Mouse (Mus musculus) embryonic stem cell, embryonic (primary cell): ENCODE measurements around the gene Medag.

Experiments used
- CTCF ChIA-PET, 4 experiments: fragments of 300-600 bp in 2 of 4; fragments of 350-600 bp in 2 of 4; sonication (Branson Sonifier 250); formaldehyde crosslinking; loops; one replicate each; lab custom pipeline; 2022; ENCODE audit warnings: inconsistent platforms in 2 of 4; lab: Charles Lee
- POLR2A ChIA-PET, 4 experiments: fragments of 300-600 bp in 2 of 4; fragments of 350-600 bp in 2 of 4; sonication (Branson Sonifier 250); formaldehyde crosslinking; loops; one replicate each; lab custom pipeline; 2022; ENCODE audit warnings: antibody characterized with exemption in 4 of 4, inconsistent platforms in 1 of 4; lab: Charles Lee

Medag gene

DNA sequence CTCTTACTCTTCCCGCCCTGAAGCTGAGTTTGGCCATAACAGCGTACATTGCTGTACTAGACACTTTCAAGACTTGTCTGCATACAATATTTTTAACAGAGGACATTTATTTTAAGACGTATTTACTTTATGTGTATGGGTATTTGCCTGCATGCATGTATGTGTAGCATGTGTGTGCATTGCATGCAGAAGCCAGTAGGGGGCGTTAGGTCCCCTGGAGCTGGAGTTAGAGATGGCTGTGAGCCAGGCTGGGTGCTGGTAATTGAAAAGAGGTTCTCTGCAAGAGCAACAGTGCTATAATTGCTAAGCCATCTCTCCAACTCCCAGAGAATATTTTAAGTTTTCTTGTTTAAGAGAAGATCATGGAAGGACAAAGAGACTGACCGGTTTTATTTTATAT is 6.8 kb upstream of the Medag start:
- CTCF ChIA-PET: interaction anchor here in 3 of 4 experiments (0.6 to 2.9 kb wide), 6 partner anchors 24 to 303 kb away, joined by 3 to 8 read pairs (median 4); no protein-coding TSS in a partner anchor
- POLR2A ChIA-PET: interaction anchor here in 1 of 4 experiments (0.6 kb wide), 1 partner anchor 115 kb away, joined by 4 read pairs; no protein-coding TSS in a partner anchor

DNA sequence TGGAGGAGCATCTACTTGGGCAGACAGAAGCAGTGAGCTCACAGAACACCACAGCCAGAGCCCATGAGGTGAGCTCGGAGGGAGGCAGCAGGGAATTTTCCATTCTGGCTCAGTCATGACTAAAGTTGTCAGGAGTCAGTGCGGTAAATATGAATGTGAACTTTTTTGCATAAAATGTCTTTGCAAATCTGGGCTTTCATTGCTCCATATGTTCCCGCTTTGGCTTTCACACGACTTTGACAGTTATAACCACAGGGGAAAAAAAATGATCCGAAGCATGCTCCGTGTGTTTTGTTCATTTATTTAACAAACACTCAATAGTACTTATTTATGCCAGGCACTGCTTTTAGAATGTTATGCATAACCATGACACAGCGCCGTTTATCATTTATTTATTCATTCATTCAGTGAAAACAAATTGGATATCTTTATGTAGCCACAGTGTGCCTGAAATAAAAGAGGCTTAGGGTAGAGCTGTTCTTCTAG is 4.7 kb upstream of the Medag start:
- ChIA-PET CTCF (interaction anchor here in 2 of 4 experiments (0.9 kb wide), 3 partner anchors 11 to 56 kb away, joined by 3 to 4 read pairs (median 3); no protein-coding TSS in a partner anchor), POLR2A (no interaction called here)

DNA sequence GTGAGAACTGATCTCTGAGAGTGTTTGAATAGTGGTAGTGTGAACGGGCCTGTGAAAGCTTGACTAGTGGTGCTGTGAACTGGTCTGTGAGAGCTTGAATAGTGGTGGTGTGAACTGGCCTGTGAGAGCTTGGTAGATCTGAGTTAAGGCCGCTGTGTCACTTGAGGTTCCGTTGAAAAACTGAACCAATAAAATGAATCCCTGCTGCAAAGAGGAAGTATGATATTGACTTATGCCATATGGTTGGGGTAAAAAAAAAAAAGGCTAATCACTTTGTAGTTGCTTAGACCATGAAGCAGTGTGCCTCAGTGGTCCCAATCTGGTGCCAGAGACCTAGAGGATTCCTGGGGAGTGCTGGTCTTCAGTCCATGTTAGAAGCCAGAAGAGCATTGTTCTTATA is 2.0 kb upstream of the Medag start:
- CTCF ChIA-PET: no interaction called here
- POLR2A ChIA-PET: interaction anchor here in 1 of 4 experiments (0.7 kb wide), 1 partner anchor 479 kb away, joined by 3 read pairs; no protein-coding TSS in a partner anchor

DNA sequence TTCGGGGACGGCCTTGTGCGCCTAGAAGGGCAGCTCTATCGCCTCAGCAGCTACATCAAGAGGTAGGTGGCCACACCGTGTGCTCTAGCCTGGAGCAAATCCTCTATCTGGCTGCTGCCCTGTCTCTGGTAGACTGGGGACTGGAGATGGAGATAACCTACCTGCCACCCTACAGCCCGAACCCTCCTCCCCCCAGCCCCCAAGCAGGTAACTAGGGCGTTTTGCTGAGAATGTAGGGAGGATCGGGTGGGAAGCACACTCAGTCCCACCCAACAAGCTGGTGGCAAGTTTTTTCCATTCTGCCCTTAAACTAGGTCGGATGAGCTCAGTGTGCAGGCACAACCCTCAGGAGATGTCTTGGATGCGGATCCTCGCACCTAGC is 636 bp downstream of the Medag start:
- POLR2A ChIA-PET: interaction anchor here (0.5 to 1.5 kb wide), 6 partner anchors 12 to 556 kb away, joined by 3 to 5 read pairs (median 3); no protein-coding TSS in a partner anchor
- CTCF ChIA-PET: interaction anchor here (0.5 to 2.1 kb wide), 12 partner anchors 28 to 404 kb away, joined by 3 to 8 read pairs (median 4); no protein-coding TSS in a partner anchor

DNA sequence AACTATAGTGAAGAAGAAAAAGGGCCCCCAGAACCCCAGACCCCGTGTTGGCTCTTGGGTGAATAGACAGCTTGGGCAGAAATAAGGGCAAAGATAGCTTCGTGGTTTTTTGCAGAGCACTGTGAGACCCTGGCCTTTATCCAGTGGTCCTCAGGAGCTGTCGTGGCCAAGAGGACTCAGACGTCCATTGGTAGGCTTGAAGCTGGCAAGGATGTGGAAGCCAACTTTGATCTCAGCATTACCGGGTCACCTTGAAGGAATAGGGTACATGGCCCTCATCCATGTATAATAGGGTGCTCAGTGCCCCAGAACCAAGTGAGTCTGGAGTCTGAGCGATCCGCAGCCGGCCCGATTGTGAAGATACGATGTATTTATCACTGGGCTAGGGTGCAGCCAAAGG is 1.1 kb downstream of the Medag start:
- CTCF ChIA-PET: interaction anchor here (0.6 to 1.3 kb wide), 7 partner anchors 37 to 403 kb away, joined by 3 to 6 read pairs (median 3); no protein-coding TSS in a partner anchor

DNA sequence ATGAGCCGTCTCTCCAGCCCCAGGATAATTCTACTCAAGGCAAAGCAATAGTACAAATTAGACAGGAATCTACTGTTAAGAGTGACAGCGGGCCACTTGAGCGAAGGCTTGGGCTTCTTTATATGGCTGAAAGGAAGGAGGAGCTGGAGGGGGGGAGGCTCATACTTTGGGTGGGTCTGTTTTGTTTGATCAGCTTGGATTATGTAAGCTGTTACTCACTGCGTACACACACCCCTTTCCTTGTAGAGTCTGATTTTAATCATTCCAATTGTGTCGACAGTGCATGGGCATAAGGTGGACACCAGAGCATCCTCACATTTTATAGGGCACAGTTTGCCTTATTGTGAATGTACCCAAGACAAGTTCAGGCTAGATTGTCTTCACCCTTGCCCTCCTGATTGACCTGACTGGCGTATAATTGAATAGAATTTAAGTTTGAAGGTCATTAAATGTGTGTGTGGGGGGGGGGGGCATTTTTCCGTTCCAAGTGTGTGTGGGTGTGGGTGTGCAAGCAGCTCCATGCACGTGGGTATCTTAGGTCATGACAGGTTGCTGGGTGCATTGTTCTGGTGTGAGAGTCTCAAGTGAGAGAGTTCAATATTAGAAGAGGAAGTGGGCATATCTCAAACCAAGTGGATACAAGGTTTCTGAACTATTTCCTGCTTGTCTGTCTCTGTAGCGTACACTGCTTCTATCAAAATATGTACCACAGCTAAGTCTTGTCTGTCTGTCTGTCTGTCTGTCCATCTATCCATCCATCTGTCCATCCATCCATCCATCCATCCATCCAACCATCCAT is 3.0 kb downstream of the Medag start:
- ChIA-PET CTCF (no interaction called here), POLR2A (no interaction called here)

More for the DNA sequence above, 1.1 kb downstream of the Medag start:
- POLR2A ChIA-PET: interaction anchor here (0.6 to 1.5 kb wide), 4 partner anchors 37 to 671 kb away, joined by 3 to 4 read pairs (median 4); no protein-coding TSS in a partner anchor

DNA sequence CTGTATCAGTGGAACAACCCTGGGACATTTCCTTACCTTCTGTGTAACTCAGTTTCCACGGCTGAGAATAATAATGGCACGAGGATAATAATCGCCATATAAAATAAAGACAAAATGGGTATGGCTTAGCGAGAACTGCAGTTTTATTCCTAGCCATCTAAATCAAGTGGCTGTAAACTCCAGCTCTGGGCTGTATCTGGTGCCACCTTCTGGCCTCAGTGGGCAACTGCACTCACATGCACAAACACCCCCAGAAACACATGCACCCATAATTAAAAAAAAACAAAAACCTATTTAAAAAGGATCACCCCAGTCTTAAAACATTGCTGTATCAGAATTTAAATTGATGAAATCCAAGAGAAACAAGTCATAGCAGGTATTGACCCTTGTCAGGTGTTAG is 5.8 kb downstream of the Medag start:
- ChIA-PET CTCF (interaction anchor here (0.6 to 2.0 kb wide), 10 partner anchors 10 to 297 kb away, joined by 3 to 7 read pairs (median 4); no protein-coding TSS in a partner anchor), POLR2A (no interaction called here)

DNA sequence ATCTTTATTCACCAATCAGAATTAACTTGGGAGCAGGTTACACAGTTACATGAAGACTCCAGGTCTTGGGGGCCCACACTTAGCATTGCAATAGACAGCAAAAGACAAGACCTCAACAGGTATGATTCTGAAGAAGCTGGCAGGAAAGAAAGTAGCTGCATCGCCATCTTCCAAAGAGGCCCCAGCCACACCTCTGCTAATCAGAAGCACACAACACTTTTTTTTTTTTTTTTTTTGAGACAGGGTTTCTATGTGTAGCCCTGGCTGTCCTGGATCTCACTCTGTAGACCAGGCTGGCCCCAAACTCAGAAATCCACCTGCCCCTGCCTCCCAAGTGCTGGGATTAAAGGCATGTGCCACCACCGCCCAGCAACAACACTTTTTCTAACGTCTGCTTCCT is 15.0 kb downstream of the Medag start:
- POLR2A ChIA-PET: no interaction called here

DNA sequence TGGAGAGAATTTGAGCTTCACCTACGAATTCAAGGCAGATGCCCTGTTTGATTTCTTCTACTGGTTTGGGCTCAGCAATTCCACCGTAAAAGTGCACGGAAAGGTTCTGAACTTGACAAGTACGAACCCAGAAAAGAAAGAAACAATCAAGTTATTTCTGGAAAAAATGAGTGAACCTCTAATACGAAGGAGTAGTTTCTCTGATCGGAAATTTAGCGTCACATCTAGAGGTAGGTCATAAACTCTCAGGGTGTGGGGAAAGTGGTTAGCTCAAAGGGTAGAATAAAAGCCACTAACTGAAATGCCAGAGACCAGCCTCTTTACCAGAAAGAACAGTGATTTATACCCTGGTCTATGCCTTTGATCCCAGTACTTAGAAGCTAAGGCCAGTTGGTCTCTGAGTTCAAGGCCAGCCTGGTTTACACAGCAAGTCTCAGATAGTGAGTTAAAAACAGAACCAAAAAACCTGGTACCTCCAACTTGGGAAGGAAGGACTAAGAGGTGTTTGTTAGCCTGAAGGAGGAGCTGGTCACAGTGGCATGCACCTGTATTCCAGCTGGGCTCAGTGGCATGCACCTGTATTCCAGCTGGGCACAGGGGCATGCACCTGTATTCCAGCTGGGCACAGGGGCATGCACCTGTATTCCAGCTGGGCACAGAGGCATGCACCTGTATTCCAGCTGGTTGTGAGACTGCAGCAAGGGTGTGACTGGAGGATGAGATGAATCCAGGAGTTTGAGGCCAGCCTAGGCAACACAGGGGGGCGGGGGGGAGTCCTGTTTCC is 15.9 kb downstream of the Medag start:
- POLR2A ChIA-PET: interaction anchor here in 3 of 4 experiments (0.7 to 1.7 kb wide), 4 partner anchors 9 to 1085 kb away, joined by 3 to 4 read pairs (median 3); no protein-coding TSS in a partner anchor

More for the DNA sequence above, 15.0 kb downstream of the Medag start:
- CTCF ChIA-PET: interaction anchor here in 2 of 4 experiments (0.7 to 1.2 kb wide), 3 partner anchors 8 to 284 kb away, joined by 3 to 6 read pairs (median 3); no protein-coding TSS in a partner anchor

DNA sequence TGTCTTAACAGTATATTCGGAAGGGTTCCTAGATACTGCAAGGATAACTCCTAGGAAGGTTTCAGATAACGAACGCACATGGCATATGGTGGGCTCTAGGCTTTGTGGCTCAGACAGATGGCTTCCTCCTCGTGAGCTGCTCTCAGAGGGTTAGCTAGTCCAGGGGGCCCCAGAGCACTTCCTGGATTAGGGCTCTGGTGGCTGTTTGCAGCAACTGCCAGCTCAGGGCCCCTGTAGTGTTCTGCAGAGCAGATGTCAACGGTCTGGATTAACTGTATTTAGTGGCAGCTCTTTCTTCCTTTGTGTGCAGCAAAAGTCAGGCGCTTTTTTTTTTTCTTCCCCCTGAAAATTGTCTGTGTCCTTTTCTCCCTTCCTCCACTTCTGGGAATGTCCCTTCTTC is 16.8 kb downstream of the Medag start:
- CTCF ChIA-PET: interaction anchor here in 2 of 4 experiments (0.7 to 1.3 kb wide), 4 partner anchors 11 to 178 kb away, joined by 3 to 9 read pairs (median 4); no protein-coding TSS in a partner anchor
- POLR2A ChIA-PET: interaction anchor here in 3 of 4 experiments (0.7 to 1.7 kb wide), 5 partner anchors 10 to 1086 kb away, joined by 3 to 4 read pairs (median 3); no protein-coding TSS in a partner anchor

More for the DNA sequence above, 15.9 kb downstream of the Medag start:
- CTCF ChIA-PET: interaction anchor here (0.6 to 1.3 kb wide), 8 partner anchors 10 to 283 kb away, joined by 3 to 6 read pairs (median 4); no protein-coding TSS in a partner anchor

DNA sequence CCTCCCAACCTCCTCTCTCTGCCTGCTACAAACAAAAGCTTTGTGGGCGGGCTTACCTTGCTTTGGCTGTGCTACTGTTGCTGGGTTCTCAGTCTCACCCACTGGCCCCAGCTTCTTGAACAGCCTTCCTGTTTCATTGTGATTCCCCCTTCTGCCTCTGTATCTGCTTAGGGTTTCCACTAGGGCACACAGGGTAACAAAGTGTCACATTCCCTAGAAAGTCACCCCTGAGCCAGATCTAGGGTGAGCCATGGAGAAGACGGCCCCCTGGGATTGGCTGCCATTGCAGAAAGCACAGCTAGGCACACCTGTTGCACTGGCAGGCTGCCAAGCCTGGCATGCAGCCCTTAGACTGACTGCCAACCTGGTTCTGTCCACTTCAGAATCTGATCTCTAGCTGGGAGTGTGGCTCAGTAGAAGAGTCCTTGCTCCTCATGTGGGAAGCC is 17.3 kb downstream of the Medag start:
- ChIA-PET POLR2A (interaction anchor here in 1 of 4 experiments (0.8 kb wide), 1 partner anchor 1087 kb away, joined by 3 read pairs; no protein-coding TSS in a partner anchor), CTCF (interaction anchor here in 2 of 4 experiments (0.7 to 1.3 kb wide), 3 partner anchors 11 to 178 kb away, joined by 3 to 9 read pairs (median 4); no protein-coding TSS in a partner anchor)

DNA sequence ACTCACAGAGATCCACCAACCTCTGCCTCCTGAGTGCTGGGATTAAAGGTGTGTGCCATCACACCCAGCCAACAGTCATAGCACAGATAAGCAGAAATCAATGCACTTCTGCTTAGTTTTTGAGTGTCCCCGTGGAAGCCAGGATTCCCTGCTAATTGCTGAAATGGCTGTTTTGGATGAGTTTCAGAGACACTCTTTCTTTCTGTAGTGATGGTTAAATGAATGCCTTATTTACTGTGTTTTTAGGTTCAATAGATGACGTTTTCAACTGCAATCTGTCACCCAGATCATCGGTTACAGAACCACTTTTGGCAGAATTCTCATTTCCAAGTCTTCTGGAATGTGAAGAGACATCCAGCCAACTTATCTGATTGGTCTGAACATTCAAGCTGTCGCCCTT is 18.0 kb downstream of the Medag start:
- CTCF ChIA-PET: no interaction called here
- POLR2A ChIA-PET: no interaction called here

DNA sequence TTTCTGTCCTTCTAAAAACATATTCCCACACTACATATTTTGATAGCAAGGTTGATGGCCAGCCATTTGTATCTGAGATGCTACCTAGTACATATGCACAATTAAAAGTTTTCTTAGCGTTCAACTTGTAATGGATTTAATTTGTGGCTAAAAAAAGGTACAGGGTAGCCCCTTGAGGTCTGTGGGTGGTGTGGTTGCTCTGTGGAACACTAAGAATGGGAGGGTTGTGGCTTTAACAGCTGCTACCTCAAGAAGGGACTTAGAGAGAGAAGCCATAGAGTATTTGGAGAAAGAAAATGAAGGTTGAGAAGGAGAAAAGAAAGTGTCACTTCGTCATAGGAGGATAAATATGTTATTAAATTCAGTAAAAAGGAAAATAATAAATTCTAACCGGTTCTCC is 19.4 kb downstream of the Medag start:
- ChIA-PET POLR2A (no interaction called here), CTCF (no interaction called here)

DNA sequence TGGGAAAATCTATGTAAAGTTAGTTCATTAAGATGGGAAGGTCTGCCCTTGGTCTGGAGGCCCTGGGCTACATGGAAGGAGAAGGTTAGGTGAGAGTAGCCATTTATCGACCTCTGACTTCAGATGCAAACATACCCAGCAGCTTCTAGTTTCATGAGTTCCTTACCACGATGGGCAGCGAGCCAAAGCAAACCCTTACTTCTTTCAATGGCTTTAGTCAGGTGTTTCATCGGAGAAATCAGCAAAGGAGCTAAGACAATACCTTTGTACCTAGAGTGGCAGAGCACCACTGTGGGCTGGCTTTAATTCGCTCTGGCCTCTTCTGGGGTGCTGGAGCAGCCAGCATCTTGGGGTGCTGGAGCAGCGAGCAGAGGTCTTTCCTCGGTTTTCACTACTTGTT is 22.1 kb downstream of the Medag start:
- POLR2A ChIA-PET: interaction anchor here in 2 of 4 experiments (0.7 to 1.5 kb wide), 3 partner anchors 9 to 311 kb away, joined by 3 to 5 read pairs (median 3); no protein-coding TSS in a partner anchor
- CTCF ChIA-PET: no interaction called here

DNA sequence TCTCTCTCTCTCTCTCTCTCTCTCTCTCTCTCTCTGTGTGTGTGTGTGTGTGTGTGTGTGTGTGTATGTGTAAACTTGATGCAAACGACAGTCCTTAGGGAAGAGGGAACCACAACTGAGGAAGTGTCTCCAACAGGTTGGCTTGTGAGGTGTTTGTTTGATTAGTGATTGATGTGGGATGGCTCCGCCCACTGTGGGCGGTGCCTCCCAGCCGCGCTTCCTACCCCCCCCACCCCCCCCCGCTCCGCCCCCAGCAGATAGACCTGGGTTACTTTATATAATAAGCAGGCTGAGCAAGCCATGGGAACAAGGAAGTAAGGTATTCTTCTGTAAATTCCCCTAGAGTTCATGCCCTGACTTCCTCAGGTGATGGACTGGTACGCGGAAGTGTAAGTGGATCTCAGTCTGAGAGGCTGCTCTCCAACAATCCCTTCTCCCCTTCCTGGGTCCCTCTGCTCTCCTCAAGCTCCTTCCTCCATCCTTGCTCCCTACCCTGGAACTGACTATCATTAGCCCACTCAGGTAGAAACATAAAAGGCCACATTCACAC is 22.7 kb downstream of the Medag start:
- ChIA-PET CTCF (interaction anchor here in 2 of 4 experiments (0.5 to 0.8 kb wide), 2 partner anchors 8 to 31 kb away, joined by 3 read pairs; no protein-coding TSS in a partner anchor), POLR2A (interaction anchor here in 2 of 4 experiments (1.1 to 1.6 kb wide), 3 partner anchors 9 to 11 kb away, joined by 3 to 5 read pairs (median 5); no protein-coding TSS in a partner anchor)

DNA sequence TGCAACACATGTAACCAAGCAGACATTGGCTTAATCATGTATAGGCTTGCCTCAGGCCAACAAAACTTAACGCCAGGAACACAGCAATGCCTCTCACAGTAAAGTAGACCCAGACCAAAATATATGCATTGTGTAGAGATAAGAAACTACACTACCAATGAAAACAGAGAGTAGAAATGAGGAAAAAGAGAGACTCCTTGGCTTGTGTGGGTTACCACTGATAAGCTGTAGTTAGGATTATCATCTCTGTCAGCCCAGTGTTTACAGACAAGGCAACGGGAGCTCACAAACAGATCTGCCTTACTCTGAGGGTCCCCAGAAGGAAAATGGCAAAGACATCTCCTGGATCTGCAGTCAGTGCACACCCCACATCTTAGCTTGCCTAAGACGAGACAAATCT is 25.0 kb downstream of the Medag start:
- ChIA-PET CTCF (no interaction called here), POLR2A (interaction anchor here in 2 of 4 experiments (0.5 to 1.6 kb wide), 2 partner anchors 10 to 445 kb away, joined by 3 to 4 read pairs; no protein-coding TSS in a partner anchor)

DNA sequence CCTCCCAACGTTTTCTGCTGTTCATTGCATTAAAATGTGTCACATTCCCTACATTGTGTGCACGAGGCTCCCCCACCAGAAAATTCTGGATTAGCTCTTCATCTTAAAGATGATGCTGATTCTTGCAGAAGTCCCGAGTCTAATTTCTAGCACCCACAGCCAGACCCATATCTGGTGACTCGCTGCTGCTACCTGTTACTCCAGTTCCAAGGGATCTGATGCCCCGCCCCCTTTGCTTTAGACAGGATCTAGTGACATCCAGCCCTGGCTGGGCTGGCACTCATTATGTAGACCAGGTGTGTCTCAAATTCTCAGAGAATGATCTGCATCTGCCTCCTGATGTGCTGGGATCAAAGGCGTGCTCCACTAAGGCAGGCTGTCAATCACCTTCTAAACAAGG is 25.6 kb downstream of the Medag start:
- CTCF ChIA-PET: interaction anchor here in 1 of 4 experiments (0.7 kb wide), 1 partner anchor 10 kb away, joined by 3 read pairs; no protein-coding TSS in a partner anchor
- POLR2A ChIA-PET: interaction anchor here in 1 of 4 experiments (1.6 kb wide), 1 partner anchor 9 kb away, joined by 3 read pairs; no protein-coding TSS in a partner anchor
